Mouse (Mus musculus): ENCODE measurements at regions not wholly inside any gene's neighbourhood (a gene's known extent, or its start where the extent isn't known, plus 50 kb on each side); places are given as distances from the start of the nearest gene placed in this dataset.

DNA sequence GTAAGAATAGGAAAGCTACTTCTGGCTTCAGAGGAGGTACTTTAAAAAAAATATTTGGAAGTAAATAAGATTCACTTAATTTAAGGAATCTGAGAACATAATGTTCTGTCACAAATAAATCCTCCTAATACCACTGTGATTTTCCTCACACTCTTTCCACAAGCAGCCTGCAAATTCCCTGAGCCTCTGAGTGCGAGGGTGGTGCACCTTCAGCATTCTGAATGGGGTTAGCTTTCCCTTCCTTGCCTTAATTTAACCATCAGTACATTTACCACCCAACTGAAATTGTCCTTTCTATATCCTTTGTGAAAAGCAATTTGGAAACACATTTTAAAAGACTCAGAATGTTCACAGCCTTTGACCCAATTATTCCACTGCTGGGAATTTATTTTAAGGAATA lies 691.7 kb downstream of the Utrn start:
- TF ChIP-seq EP300 (IDR thresholded peaks at IDR 0.05) (no peak), CTCF (IDR thresholded peaks at IDR 0.05) (no peak)
